In the genomic region with DNA sequence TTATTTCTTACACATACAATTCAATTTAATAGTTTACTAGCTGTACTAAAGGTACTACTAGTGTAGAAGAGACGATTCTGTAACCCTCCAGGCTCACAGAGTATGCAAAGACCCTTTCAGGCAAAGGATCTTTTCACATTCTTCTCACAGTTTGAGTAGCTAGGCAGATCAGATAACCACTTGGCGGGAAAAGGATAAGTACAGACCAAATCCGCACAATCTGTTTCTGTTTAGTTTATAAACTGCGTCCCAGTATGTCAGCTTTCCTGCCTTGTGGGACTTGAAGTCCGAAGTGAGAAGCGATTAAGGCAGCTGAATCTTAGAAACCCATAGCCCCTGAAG, we compare ENCODE assay signal across 8 mouse cellular contexts. TPM values are rescaled to one million over a fixed set of nuclear protein-coding genes. Genes with fewer than 3 reads are reported as not detected.
DNase-seq lines count a peak whose midpoint lies in the region; ATAC-seq and TF ChIP-seq lines count a peak whose summit lies in the region.

No protein-coding gene starts in this region.

- TF ChIP-seq POLR2A in ES-Bruce4 (IDR thresholded peaks at IDR 0.05; ENCODE audit: insufficient read depth, low read length): no peak

- TF ChIP-seq EP300 in ES-Bruce4 (IDR thresholded peaks at IDR 0.05; ENCODE audit: insufficient read depth, low read depth, low read length): no peak

- TF ChIP-seq CTCF in ES-Bruce4 (IDR thresholded peaks at IDR 0.05; ENCODE audit: low read depth, low read length): no peak

- H3K9me3 ChIP-seq in heart, embryonic 12.5 days (replicated peaks): no peaks in the 10 kb centered on the region
- H3K9me3 ChIP-seq in ES-Bruce4 (replicated peaks; ENCODE audit: control insufficient read depth, insufficient read depth, low read length, poor library complexity, severe bottlenecking): no peaks in the 10 kb centered on the region
- H3K9me3 ChIP-seq in hindbrain, embryonic 10.5 days: no peaks in the 10 kb centered on the region

- no peak overlapping the region for H3K27ac ChIP-seq in heart, embryonic 12.5 days (ENCODE audit: poor library complexity, severe bottlenecking)
- no peak overlapping the region; the same call in 1 of the 2 replicates for H3K27ac ChIP-seq in ES-Bruce4 (ENCODE audit: insufficient read depth, low read length)
- H3K27ac ChIP-seq in hindbrain, embryonic 10.5 days: peak overlapping the region; percentile 86
- H3K27ac ChIP-seq in macrophage: 0 out of 2 replicates have a peak overlapping the region, but pooled peaks have one; percentile 13

- ATAC-seq in heart, embryonic 12.5 days (ENCODE audit: insufficient number of reproducible peaks, low FRiP score): no peak
- no peak for ATAC-seq in megakaryocyte progenitor cell, adult 5-6 weeks (replicated peaks; ENCODE audit: poor library complexity)

- H3K27me3 ChIP-seq in heart, embryonic 12.5 days (replicated peaks): no peaks in the 10 kb centered on the region
- H3K27me3 ChIP-seq in ES-Bruce4 (ENCODE audit: control insufficient read depth, insufficient read depth, low read length, poor library complexity, severe bottlenecking): no peaks in the 10 kb centered on the region
- H3K27me3 ChIP-seq in hindbrain, embryonic 10.5 days (ENCODE audit: insufficient read depth, poor library complexity, severe bottlenecking): no peaks in the 10 kb centered on the region

- H3K4me3 ChIP-seq in heart, embryonic 12.5 days: peak overlapping the region; percentile 72
- peak overlapping the region; percentile 38 for H3K4me3 ChIP-seq in ES-Bruce4 (ENCODE audit: low read depth, low read length)
- H3K4me3 ChIP-seq in hindbrain, embryonic 10.5 days: peak overlapping the region; percentile 81
- peak overlapping the region; percentile 54 for H3K4me3 ChIP-seq in macrophage (ENCODE audit: inconsistent target)

- H3K4me2 ChIP-seq in heart, embryonic 12.5 days: peak overlapping the region; percentile 58

- peaks cover 15% of the 10 kb centered on the region; the same call in 1 of the 2 replicates for H3K79me2 ChIP-seq in macrophage (ENCODE audit: inconsistent target)

- H3K36me3 ChIP-seq in heart, embryonic 12.5 days: peaks cover 6% of the 10 kb centered on the region; the same call in 1 of the 2 replicates
- no peaks in the 10 kb centered on the region for H3K36me3 ChIP-seq in ES-Bruce4 (ENCODE audit: control insufficient read depth, insufficient read depth, low read length, poor library complexity, severe bottlenecking)
- H3K36me3 ChIP-seq in hindbrain, embryonic 10.5 days: peaks cover 6% of the 10 kb centered on the region; the same call in 1 of the 2 replicates
- no peaks in the 10 kb centered on the region for H3K36me3 ChIP-seq in macrophage (ENCODE audit: inconsistent target)

- DNase-seq in heart, adult 18-20 months: no peak
- no peak for DNase-seq in hindbrain, embryonic 10.5 days (ENCODE audit: low spot score)
- DNase-seq in adrenal gland, postnatal 10 days: no peak
- DNase-seq in embryo, embryonic 11 days: no peak

- peaks cover 9% of the 10 kb centered on the region for H3K4me1 ChIP-seq in heart, embryonic 12.5 days (replicated peaks)
- no peaks in the 10 kb centered on the region for H3K4me1 ChIP-seq in ES-Bruce4 (ENCODE audit: control insufficient read depth, insufficient read depth, low read length)
- peaks cover 17% of the 10 kb centered on the region for H3K4me1 ChIP-seq in hindbrain, embryonic 10.5 days (replicated peaks)

- H3K9ac ChIP-seq in heart, embryonic 12.5 days: peak overlapping the region; percentile 62; the same call in 1 of the 2 replicates
- no peak overlapping the region; the same call in 1 of the 2 replicates for H3K9ac ChIP-seq in ES-Bruce4 (ENCODE audit: low read depth, poor library complexity, severe bottlenecking)

- 1% methylated on average over 6 of the region's 6 CpGs for WGBS in heart, embryonic 12.5 days
- WGBS in hindbrain, embryonic 10.5 days: under 1% methylated on average over 6 of the region's 6 CpGs
- WGBS in macrophage (ENCODE audit: missing documents): 2% methylated on average over 6 of the region's 6 CpGs

RNA-seq across cellular contexts. Expression of a gene that starts 0.3 kb away (rescaled TPM):
- polyA plus RNA-seq in heart, embryonic 12.5 days (2016; fragmentation: Nextera tagmentation; extraction: Ambion mirVana): 29.6 and 31.7 TPM in 2 replicates
- 10 to 100 TPM; 21.4 to 22.2 TPM for total RNA-seq in heart, adult 18-20 months (2021)
- polyA plus RNA-seq in ES-Bruce4 (2011; ENCODE audit: insufficient read depth, insufficient read length, low read depth, missing spikeins): 29.7 and 37.0 TPM in 2 replicates
- polyA plus RNA-seq in hindbrain, embryonic 10.5 days (2016; fragmentation: Nextera tagmentation; extraction: Ambion mirVana): 31.8 and 34.9 TPM in 2 replicates
- 10 to 100 TPM in 25 of 26 experiments, 1 to 10 TPM in 1; 6.2 to 86.3 (median 54.7) TPM for total RNA-seq in macrophage (2018; cell fraction: chromatin; rRNA removed)
- 10 to 100 TPM in 3 of 26 experiments, 1 to 10 TPM in 23; 4.3 to 11.6 (median 7.7) TPM for total RNA-seq in macrophage (2018; cell fraction: cytosol; rRNA removed)
- 10 to 100 TPM in 21 of 26 experiments, 1 to 10 TPM in 5; 5.4 to 39.4 (median 19.0) TPM for total RNA-seq in macrophage (2018; cell fraction: nucleus; rRNA removed)
- 7.4 to 10.7 TPM (median 7.4 TPM) in 3 replicates for polyA plus RNA-seq in macrophage (2018)
- total RNA-seq in adrenal gland, postnatal 10 days (2021): 10 to 100 TPM; 28.2 to 38.0 TPM
- 10.9 and 12.2 TPM in 2 replicates for total RNA-seq in megakaryocyte progenitor cell, adult 5-6 weeks (2015)
- 14.5 and 18.3 TPM in 2 replicates for total RNA-seq in megakaryocyte progenitor cell, adult 5-6 weeks (2017)

RNA-seq across cellular contexts. Expression of a gene that starts 14.9 kb away (rescaled TPM):
- 20.4 and 23.2 TPM in 2 replicates for polyA plus RNA-seq in heart, embryonic 12.5 days (2016; fragmentation: Nextera tagmentation; extraction: Ambion mirVana)
- total RNA-seq in heart, adult 18-20 months (2021): 10 to 100 TPM; 51.1 to 60.4 TPM
- 26.0 and 34.7 TPM in 2 replicates for polyA plus RNA-seq in ES-Bruce4 (2011; ENCODE audit: insufficient read depth, insufficient read length, low read depth, missing spikeins)
- polyA plus RNA-seq in hindbrain, embryonic 10.5 days (2016; fragmentation: Nextera tagmentation; extraction: Ambion mirVana): 11.0 and 11.7 TPM in 2 replicates
- total RNA-seq in macrophage (2018; cell fraction: chromatin; rRNA removed): 100 to 1,000 TPM in 25 of 26 experiments, 10 to 100 TPM in 1; 75.5 to 230 (median 194) TPM
- 10 to 100 TPM; 15.3 to 27.5 (median 19.2) TPM for total RNA-seq in macrophage (2018; cell fraction: cytosol; rRNA removed)
- 100 to 1,000 TPM in 6 of 26 experiments, 10 to 100 TPM in 20; 41.0 to 135 (median 80.3) TPM for total RNA-seq in macrophage (2018; cell fraction: nucleus; rRNA removed)
- polyA plus RNA-seq in macrophage (2018): 13.1 to 18.8 TPM (median 16.6 TPM) in 3 replicates
- total RNA-seq in adrenal gland, postnatal 10 days (2021): 10 to 100 TPM; 55.1 to 63.8 TPM
- total RNA-seq in megakaryocyte progenitor cell, adult 5-6 weeks (2015): 47.6 and 64.8 TPM in 2 replicates
- 29.3 and 36.7 TPM in 2 replicates for total RNA-seq in megakaryocyte progenitor cell, adult 5-6 weeks (2017)

Comparison
In these comparisons a context has a peak if more than half of its experiments do, and no peak if none do; other contexts are left out.
1. H3K27ac ChIP-seq: peak in hindbrain, embryonic 10.5 days (single experiment) and macrophage (single experiment); none in heart, embryonic 12.5 days (single experiment) and ES-Bruce4 (single experiment).
2. Peak in every context shown above with its lines, with median percentiles within 50 percentile points of each other: H3K4me3 ChIP-seq.